Mouse (Mus musculus): ENCODE results near the gene Sh3rf1.

Sh3rf1 gene

GRCm38 (mm10) chr8:61325014-61325715, 101.5 kb downstream of the Sh3rf1 start:
- no peak for DNase-seq

GRCm38 (mm10) chr8:61326281-61326680, 102.6 kb downstream of the Sh3rf1 start:
- no peak for DNase-seq

- no peak for DNase-seq
Measured at GRCm38 (mm10) chr8:61327333-61327732, 103.7 kb downstream of the Sh3rf1 start.

- no peak for DNase-seq
Measured at GRCm38 (mm10) chr8:61339629-61340028, 116.0 kb downstream of the Sh3rf1 start.

- DNase-seq = no peak
Measured at GRCm38 (mm10) chr8:61340283-61340984, 116.8 kb downstream of the Sh3rf1 start.

GRCm38 (mm10) chr8:61341587-61342441, 118.1 kb downstream of the Sh3rf1 start:
- no peak for DNase-seq

GRCm38 (mm10) chr8:61342473-61343026, 118.9 kb downstream of the Sh3rf1 start:
- DNase-seq = no peak

GRCm38 (mm10) chr8:61344435-61344834, 120.8 kb downstream of the Sh3rf1 start:
- DNase-seq = no peak

GRCm38 (mm10) chr8:61346941-61347340, 123.3 kb downstream of the Sh3rf1 start:
- no peak for DNase-seq

- DNase-seq = no peak
Measured at GRCm38 (mm10) chr8:61347526-61347925, 123.9 kb downstream of the Sh3rf1 start.

GRCm38 (mm10) chr8:61348029-61348428, 124.4 kb downstream of the Sh3rf1 start:
- no peak for DNase-seq

GRCm38 (mm10) chr8:61348518-61348917, 124.8 kb downstream of the Sh3rf1 start:
- DNase-seq = no peak

GRCm38 (mm10) chr8:61350443-61350842, 126.8 kb downstream of the Sh3rf1 start:
- DNase-seq = no peak

GRCm38 (mm10) chr8:61351638-61352037, 128.0 kb downstream of the Sh3rf1 start:
- DNase-seq = no peak

GRCm38 (mm10) chr8:61355503-61355902, 131.8 kb downstream of the Sh3rf1 start:
- DNase-seq = no peak

- DNase-seq = no peak
Measured at GRCm38 (mm10) chr8:61359004-61359403, 135.3 kb downstream of the Sh3rf1 start.

- no peak for DNase-seq
Measured at GRCm38 (mm10) chr8:61359851-61360272, 136.2 kb downstream of the Sh3rf1 start.

- no peak for DNase-seq
Measured at GRCm38 (mm10) chr8:61360362-61360761, 136.7 kb downstream of the Sh3rf1 start.

GRCm38 (mm10) chr8:61361476-61361875, 137.8 kb downstream of the Sh3rf1 start:
- no peak for DNase-seq

GRCm38 (mm10) chr8:61362301-61362913, 138.7 kb downstream of the Sh3rf1 start:
- DNase-seq = no peak

GRCm38 (mm10) chr8:61373303-61373702, 149.6 kb downstream of the Sh3rf1 start:
- DNase-seq = no peak

GRCm38 (mm10) chr8:61374059-61374755, 150.5 kb downstream of the Sh3rf1 start:
- DNase-seq = no peak
